Mouse (Mus musculus) kidney, adult 2 months (tissue): ENCODE measurements around the gene Aire. TPM values are rescaled to one million over a fixed set of nuclear protein-coding genes. Genes with fewer than 3 reads are reported as not detected.

ENCODE experiments used
- DNase-seq: peaks from one replicate; pipeline ENCODE4 v3.0.0; 2021
- H3K27ac ChIP-seq: fragments of 200-500 bp; 2 replicates; pipeline ENCODE4 v1.5.1; 2012; ENCODE audit warnings: low read depth, low read length, control low read depth, inconsistent platforms; ENCODE audit not compliant: insufficient read depth
- H3K27me3 ChIP-seq: fragments of 200-500 bp; replicated peaks from 2 replicates; pipeline ENCODE4 v1.6.1; 2012; ENCODE audit warnings: mild to moderate bottlenecking, moderate library complexity, low read length, inconsistent platforms; ENCODE audit not compliant: control insufficient read depth, insufficient read depth
- H3K36me3 ChIP-seq: fragments of 200-500 bp; 2 replicates; pipeline ENCODE4 v1.6.1; 2012; ENCODE audit warnings: mild to moderate bottlenecking, moderate library complexity, low read length, inconsistent platforms; ENCODE audit not compliant: control insufficient read depth, insufficient read depth
- H3K4me1 ChIP-seq: fragments of 200-500 bp; 2 replicates; pipeline ENCODE4 v1.6.1; 2011; ENCODE audit warnings: low read length; ENCODE audit not compliant: control insufficient read depth, insufficient read depth
- H3K4me3 ChIP-seq: fragments of 200-500 bp; 2 replicates; pipeline ENCODE4 v1.5.1; 2011; ENCODE audit warnings: mild to moderate bottlenecking, low read depth, low read length, control low read depth; ENCODE audit not compliant: insufficient read depth
- CTCF ChIP-seq: fragments of 200-500 bp; conservative IDR thresholded peaks from 2 replicates; pipeline ENCODE4 v1.5.1; 2011; ENCODE audit warnings: low read depth, mild to moderate bottlenecking, control low read depth, low read length, moderate library complexity, mixed read lengths; ENCODE audit not compliant: insufficient read depth, insufficient read length
- POLR2A ChIP-seq: fragments of 200-500 bp; IDR thresholded peaks from one replicate; pipeline ENCODE4 v1.6.1; 2011; ENCODE audit warnings: low read depth, low read length, control low read depth
- WGBS: fragments of 180-500 bp; shearing (Covaris S2); methylation state at CpG from one replicate; pipeline ENCODE4 v1.1.7; 2018; 5-methylcytosine and 5-hydroxymethylcytosine counted together
- polyA plus RNA-seq: library from polyadenylated mRNA; depleted of rRNA; stranded (reverse); fragments of >200 nt; gene quantifications from 2 replicates; pipeline ENCODE4 v1.2.3, GENCODE M21; 2012

Gene Aire
- polyA plus RNA-seq, 1 experiment = 0.41 TPM

DNA sequence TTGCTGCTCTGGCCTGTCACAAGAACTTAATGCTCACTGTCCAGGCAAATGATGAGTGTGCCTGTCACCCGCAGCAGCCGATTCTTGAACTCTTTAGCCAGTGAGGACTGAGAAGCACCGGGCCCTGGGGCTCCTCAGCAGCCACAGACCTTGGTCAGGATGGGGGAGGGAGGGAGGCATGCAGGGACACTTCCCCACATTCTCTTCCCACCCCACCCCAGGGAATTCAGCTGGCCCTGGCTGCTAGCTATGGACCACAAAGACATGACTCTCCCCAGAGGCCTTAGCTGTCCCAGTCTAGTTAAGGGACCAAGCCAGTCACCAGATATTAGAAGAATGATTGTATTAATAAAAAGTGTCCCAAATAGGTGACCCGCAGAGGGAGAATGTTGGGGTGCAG is 30.7 kb upstream of the Aire start:
- 71% methylated on average over 4 of the region's 4 CpGs for WGBS
- Histone ChIP-seq H3K4me3 (no peak overlapping the region), H3K27me3 (no peaks in the 10 kb centered on the region), H3K27ac (no peak overlapping the region), H3K36me3 (no peaks in the 10 kb centered on the region; the same call in 1 of the 2 replicates), H3K4me1 (peaks cover 2% of the 10 kb centered on the region; the same call in 1 of the 2 replicates)
- no peak for TF ChIP-seq CTCF
- no peak for TF ChIP-seq POLR2A
- no peak for DNase-seq

DNA sequence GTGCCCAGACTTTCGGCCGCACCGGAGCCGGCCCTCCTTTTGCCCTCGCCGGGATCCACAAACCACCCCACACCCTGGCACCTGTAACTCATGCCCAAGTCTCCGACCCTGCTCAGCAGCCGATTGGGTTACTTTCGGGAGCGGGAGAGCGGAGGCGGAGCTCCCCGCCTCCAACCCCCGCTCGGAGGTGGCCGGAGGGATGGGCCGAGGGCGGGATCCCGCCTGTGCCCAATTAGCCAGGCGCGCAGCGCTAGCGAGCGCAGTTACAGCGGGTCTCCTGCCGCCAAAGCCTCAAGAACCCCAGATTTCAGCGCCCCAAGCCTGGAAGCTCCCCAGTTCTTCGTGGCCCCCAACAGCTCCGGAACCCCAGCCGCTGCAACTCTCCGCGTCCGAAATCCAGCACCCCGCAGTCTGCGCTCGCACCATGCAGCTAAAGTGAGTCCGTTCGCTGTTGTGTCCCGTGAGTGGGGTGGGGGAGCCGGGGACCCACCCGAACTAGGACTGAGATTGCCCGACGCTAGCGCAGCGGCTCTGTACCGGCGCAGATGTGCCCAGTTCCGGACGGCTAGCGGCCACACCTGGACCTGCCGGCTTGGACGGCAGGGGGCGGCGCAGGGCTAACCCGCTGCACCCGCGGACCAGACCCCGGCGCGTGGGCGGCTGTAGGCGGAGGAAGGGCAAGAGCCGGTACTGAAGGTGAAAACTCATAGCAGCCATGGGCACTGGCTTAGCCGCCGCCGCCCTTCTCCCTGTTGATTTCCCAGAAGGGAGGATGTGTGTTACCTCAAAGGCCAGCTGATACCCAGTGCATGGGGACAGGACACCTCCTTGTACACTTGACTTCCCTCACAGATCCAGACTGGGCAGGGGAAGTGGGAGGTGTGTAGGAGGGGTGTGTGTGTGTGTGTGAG is 25.9 kb upstream of the Aire start, which contains the start of gene Icosl:
Gene Icosl (plus strand): TSS at position 202 of the 911 bp plus-strand sequence.
- under 1% methylated on average over 66 of the region's 66 CpGs for WGBS
- Histone ChIP-seq H3K4me3 (peak within 1 kb of the TSS; percentile 94), H3K27ac (peak within 1 kb of the TSS; percentile 63), H3K36me3 (no peaks in the 10 kb centered on the region; the same call in 1 of the 2 replicates), H3K27me3 (no peaks in the 10 kb centered on the region), H3K4me1 (peaks cover 2% of the 10 kb centered on the region; the same call in 1 of the 2 replicates)
- DNase-seq = peak; percentile 89
- TF ChIP-seq POLR2A = peak; percentile 59
- peak; percentile 53 for TF ChIP-seq CTCF

DNA sequence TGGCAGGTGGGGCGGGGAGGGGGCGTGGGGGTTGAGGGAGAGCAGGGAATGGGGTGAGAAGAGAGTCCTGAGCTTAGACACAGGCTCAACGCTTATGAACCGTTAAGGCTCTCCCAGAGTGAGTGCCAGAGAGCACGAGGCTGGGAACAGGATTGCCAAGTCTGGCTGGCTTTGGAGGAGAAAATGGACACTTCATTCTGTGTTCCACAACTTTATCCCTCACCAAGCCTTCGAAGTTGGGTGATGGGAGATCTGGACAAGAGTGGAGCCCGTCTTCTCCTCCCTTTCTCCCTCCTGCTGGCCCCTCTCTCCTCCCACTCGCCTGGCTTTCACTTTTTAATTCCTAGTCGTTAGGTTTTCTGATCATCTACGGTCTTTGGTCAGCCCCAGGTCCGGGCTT is 25.1 kb upstream of the Aire start:
- 19% methylated on average over 11 of the region's 11 CpGs for WGBS
- Histone ChIP-seq H3K4me1 (peaks cover 2% of the 10 kb centered on the region; the same call in 1 of the 2 replicates), H3K36me3 (no peaks in the 10 kb centered on the region), H3K27ac (no peak overlapping the region), H3K27me3 (no peaks in the 10 kb centered on the region), H3K4me3 (no peak overlapping the region)
- TF ChIP-seq CTCF = no peak
- TF ChIP-seq POLR2A = no peak
- DNase-seq = peak; percentile 23

DNA sequence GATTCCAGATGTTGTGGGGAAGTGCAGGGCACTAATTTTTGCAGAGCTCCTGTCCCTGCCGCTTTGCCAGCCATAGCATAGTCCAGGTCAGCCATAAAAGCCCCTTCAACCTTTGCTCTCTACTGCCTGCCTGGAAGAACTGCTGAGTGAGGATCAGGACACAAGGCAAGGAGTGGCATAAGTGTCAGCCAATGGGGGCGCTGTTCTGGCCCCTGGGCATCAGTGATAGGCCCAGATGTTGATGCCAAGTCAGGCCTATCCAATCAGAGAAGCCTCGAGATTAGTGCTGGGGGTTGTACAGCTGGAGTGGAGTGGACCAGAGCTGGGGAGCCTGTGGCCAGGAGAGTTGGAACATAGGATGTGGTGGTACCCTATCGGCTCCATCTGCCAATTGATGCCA is 23.8 kb upstream of the Aire start:
- peaks cover 2% of the 10 kb centered on the region; the same call in 1 of the 2 replicates for H3K4me1 ChIP-seq
- no peaks in the 10 kb centered on the region for H3K27me3 ChIP-seq
- WGBS = 42% methylated on average over 4 of the region's 4 CpGs
- no peak overlapping the region for H3K27ac ChIP-seq
- no peaks in the 10 kb centered on the region for H3K36me3 ChIP-seq
- peak; percentile 56 for DNase-seq
- H3K4me3 ChIP-seq = no peak overlapping the region
- TF ChIP-seq CTCF (no peak), POLR2A (no peak)

DNA sequence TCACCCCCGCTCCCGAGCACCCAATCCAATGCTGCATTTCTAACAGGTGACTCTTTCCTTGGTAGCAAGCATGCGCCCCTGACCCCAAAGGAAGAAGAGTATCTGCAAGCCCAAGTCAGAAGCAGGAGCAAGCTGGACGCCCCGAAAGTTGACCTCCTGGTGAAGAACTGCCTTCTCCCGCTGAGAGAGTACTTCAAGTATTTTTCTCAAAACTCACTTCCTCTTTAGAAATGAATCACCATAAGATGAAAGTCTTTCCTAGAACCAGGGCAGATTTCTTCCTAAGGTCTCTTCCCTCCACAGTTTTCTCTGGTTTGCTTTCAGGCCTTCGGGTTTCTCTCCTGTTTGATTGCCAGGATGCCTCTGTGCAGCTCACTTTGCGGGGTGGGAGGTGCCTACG is 19.7 kb upstream of the Aire start:
- no peak for TF ChIP-seq CTCF
- TF ChIP-seq POLR2A = no peak
- Histone ChIP-seq H3K27ac (no peak overlapping the region), H3K4me1 (no peaks in the 10 kb centered on the region), H3K4me3 (no peak overlapping the region), H3K27me3 (no peaks in the 10 kb centered on the region), H3K36me3 (no peaks in the 10 kb centered on the region)
- 76% methylated on average over 9 of the region's 9 CpGs for WGBS
- no peak for DNase-seq

DNA sequence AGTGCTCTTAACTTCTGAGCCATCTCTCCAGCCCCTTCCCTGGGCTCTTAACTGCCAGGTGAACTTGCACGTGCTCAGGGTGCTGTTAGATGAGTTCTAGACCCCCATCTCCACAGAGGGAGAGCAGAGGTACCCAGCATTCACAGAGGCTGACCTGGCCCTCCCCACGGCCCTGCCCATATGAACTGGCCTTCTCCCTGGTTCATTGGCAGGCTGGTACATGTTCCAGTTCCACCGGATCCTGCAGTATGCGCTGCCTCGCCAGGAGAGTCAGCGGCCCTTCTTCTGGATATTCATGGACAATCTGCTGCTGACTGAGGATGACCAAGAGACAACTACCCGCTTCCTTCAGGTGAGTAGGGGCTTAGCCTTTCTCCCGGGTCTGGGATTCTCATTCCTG is 13.6 kb upstream of the Aire start:
- H3K27me3 ChIP-seq = no peaks in the 10 kb centered on the region
- H3K4me1 ChIP-seq = no peaks in the 10 kb centered on the region
- H3K36me3 ChIP-seq = no peaks in the 10 kb centered on the region
- 91% methylated on average over 8 of the region's 8 CpGs for WGBS
- DNase-seq = no peak
- no peak overlapping the region for H3K27ac ChIP-seq
- TF ChIP-seq CTCF (no peak), POLR2A (no peak)
- no peak overlapping the region for H3K4me3 ChIP-seq
